Mouse (Mus musculus): ENCODE data around the gene Egfl6. TPM values are rescaled to one million over a fixed set of nuclear protein-coding genes. Genes with fewer than 3 reads are reported as not detected.

Egfl6 gene
- polyA plus RNA-seq, 1 experiment from 2014 or later, result 14.6 TPM

DNA sequence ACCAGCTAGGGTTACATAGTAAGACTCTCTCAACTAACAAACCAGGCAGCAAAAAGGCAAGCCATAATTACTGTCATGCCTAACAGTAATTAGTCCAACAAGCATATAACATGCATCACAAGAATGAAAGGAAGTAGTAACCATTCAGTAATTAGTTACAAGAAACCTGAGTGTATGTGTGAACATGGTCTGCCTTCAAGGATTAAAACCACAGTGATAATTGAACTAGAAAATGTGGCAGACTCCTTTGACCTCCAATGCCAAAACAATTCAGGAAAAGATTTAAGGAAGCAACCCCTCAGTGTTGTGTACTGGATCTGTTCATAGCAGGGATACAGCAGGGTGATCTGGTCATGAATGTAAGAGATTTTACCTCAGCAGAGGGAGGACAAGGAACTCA is 74.4 kb downstream of the Egfl6 start:
- Histone ChIP-seq H3K4me2 (replicated peaks; ENCODE audit: low read depth, low read length) (no peak overlapping the region), H3K9ac (replicated peaks; ENCODE audit: low read depth, low read length) (no peak overlapping the region), H3K4me3 (ENCODE audit: low read depth, low read length) (no peak overlapping the region), H3K36me3 (ENCODE audit: control insufficient read depth, insufficient read depth, low read length) (no peaks in the 10 kb centered on the region), H3K9me3 (ENCODE audit: control insufficient read depth, low read depth, low read length) (no peaks in the 10 kb centered on the region), H3K27ac (ENCODE audit: low read length) (no peak overlapping the region), H3K27me3 (ENCODE audit: control insufficient read depth, insufficient read depth, low read length) (no peaks in the 10 kb centered on the region), H3K4me1 (ENCODE audit: control insufficient read depth, insufficient read depth, low read length) (no peaks in the 10 kb centered on the region)
- ATAC-seq (ENCODE audit: insufficient number of reproducible peaks, insufficient read depth, low FRiP score, low read depth), result no peak

GRCm38 (mm10) chrX:166509761-166510738 is 75.5 kb downstream of the Egfl6 start:
- peak overlapping the region; percentile 41 for H3K4me2 ChIP-seq (replicated peaks; ENCODE audit: low read depth, low read length)
- no peaks in the 10 kb centered on the region for H3K27me3 ChIP-seq (ENCODE audit: control insufficient read depth, insufficient read depth, low read length)
- ATAC-seq (ENCODE audit: insufficient number of reproducible peaks, insufficient read depth, low FRiP score, low read depth), result peak; percentile 96
- no peaks in the 10 kb centered on the region for H3K36me3 ChIP-seq (ENCODE audit: control insufficient read depth, insufficient read depth, low read length)
- peak overlapping the region; percentile 96 for H3K27ac ChIP-seq (ENCODE audit: low read length)
- WGBS, result 20% methylated on average over 58 of the region's 65 CpGs
- peak overlapping the region; percentile 33; the same call in 1 of the 2 replicates for H3K9ac ChIP-seq (replicated peaks; ENCODE audit: low read depth, low read length)
- H3K4me3 ChIP-seq (ENCODE audit: low read depth, low read length), result peak overlapping the region; percentile 40
- no peaks in the 10 kb centered on the region for H3K9me3 ChIP-seq (ENCODE audit: control insufficient read depth, low read depth, low read length)
- H3K4me1 ChIP-seq (ENCODE audit: control insufficient read depth, insufficient read depth, low read length), result no peaks in the 10 kb centered on the region

DNA sequence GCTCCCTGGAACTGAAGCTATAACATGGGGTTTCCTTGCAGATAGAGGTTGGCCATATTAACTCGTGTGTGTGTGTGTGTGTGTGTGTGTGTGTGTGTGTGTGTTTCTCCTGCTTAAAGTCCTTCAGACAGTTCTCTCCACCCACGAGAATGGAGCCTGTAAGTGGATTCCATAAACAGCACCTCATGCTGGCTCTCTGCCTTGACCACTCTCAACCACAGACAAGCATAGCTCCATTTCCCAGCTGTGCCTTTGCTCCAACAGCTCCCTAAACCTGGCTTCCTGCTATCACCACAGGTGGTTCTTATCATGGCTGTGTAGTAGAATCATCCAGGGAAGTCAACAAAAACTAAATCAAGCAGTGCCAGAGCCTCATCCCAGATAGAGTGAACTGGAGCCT is 81.1 kb downstream of the Egfl6 start:
- no peak overlapping the region for H3K9ac ChIP-seq (replicated peaks; ENCODE audit: low read depth, low read length)
- H3K27ac ChIP-seq (ENCODE audit: low read length), result no peak overlapping the region
- ATAC-seq (ENCODE audit: insufficient number of reproducible peaks, insufficient read depth, low FRiP score, low read depth), result no peak
- no peaks in the 10 kb centered on the region for H3K36me3 ChIP-seq (ENCODE audit: control insufficient read depth, insufficient read depth, low read length)
- WGBS, result 50% methylated on average over 2 of the region's 2 CpGs
- H3K4me3 ChIP-seq (ENCODE audit: low read depth, low read length), result no peak overlapping the region
- H3K4me2 ChIP-seq (replicated peaks; ENCODE audit: low read depth, low read length), result no peak overlapping the region
- H3K4me1 ChIP-seq (ENCODE audit: control insufficient read depth, insufficient read depth, low read length), result no peaks in the 10 kb centered on the region
- H3K27me3 ChIP-seq (ENCODE audit: control insufficient read depth, insufficient read depth, low read length), result no peaks in the 10 kb centered on the region
- no peaks in the 10 kb centered on the region for H3K9me3 ChIP-seq (ENCODE audit: control insufficient read depth, low read depth, low read length)

- no peak overlapping the region for H3K9ac ChIP-seq (replicated peaks; ENCODE audit: low read depth, low read length)
- no peaks in the 10 kb centered on the region for H3K27me3 ChIP-seq (ENCODE audit: control insufficient read depth, insufficient read depth, low read length)
- H3K27ac ChIP-seq (ENCODE audit: low read length), result no peak overlapping the region
- 68% methylated on average over 1 of the region's 1 CpGs for WGBS
- no peaks in the 10 kb centered on the region for H3K9me3 ChIP-seq (ENCODE audit: control insufficient read depth, low read depth, low read length)
- H3K36me3 ChIP-seq (ENCODE audit: control insufficient read depth, insufficient read depth, low read length), result no peaks in the 10 kb centered on the region
- no peak overlapping the region for H3K4me2 ChIP-seq (replicated peaks; ENCODE audit: low read depth, low read length)
- H3K4me1 ChIP-seq (ENCODE audit: control insufficient read depth, insufficient read depth, low read length), result no peaks in the 10 kb centered on the region
- H3K4me3 ChIP-seq (ENCODE audit: low read depth, low read length), result no peak overlapping the region
- no peak for ATAC-seq (ENCODE audit: insufficient number of reproducible peaks, insufficient read depth, low FRiP score, low read depth)
Measured at GRCm38 (mm10) chrX:166499496-166500190, 85.9 kb downstream of the Egfl6 start.

DNA sequence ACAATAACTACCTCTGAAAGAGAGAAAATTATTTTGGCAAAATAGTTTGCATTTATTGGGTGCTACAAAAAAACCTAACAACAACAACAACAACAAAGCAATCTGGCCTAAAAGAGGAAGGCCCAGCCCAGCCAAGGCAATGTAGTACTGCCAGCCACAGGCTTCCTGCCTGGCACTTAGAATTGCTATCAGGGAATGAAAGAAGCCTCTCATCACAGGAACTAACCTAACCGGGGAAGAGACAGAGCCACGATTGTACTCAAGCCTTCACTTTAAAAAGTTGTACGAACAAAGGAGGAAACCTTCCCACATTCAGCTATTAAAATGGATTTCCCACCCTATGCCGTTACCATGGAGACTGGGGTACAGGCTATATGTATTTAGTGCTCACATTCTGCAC is 87.7 kb downstream of the Egfl6 start:
- no peak overlapping the region for H3K27ac ChIP-seq (ENCODE audit: low read length)
- no peaks in the 10 kb centered on the region for H3K9me3 ChIP-seq (ENCODE audit: control insufficient read depth, low read depth, low read length)
- no peaks in the 10 kb centered on the region for H3K4me1 ChIP-seq (ENCODE audit: control insufficient read depth, insufficient read depth, low read length)
- no peak overlapping the region for H3K4me3 ChIP-seq (ENCODE audit: low read depth, low read length)
- no peaks in the 10 kb centered on the region for H3K36me3 ChIP-seq (ENCODE audit: control insufficient read depth, insufficient read depth, low read length)
- H3K27me3 ChIP-seq (ENCODE audit: control insufficient read depth, insufficient read depth, low read length), result no peaks in the 10 kb centered on the region
- WGBS, result 81% methylated on average over 4 of the region's 4 CpGs
- no peak for ATAC-seq (ENCODE audit: insufficient number of reproducible peaks, insufficient read depth, low FRiP score, low read depth)
- H3K9ac ChIP-seq (replicated peaks; ENCODE audit: low read depth, low read length), result no peak overlapping the region
- H3K4me2 ChIP-seq (replicated peaks; ENCODE audit: low read depth, low read length), result no peak overlapping the region

DNA sequence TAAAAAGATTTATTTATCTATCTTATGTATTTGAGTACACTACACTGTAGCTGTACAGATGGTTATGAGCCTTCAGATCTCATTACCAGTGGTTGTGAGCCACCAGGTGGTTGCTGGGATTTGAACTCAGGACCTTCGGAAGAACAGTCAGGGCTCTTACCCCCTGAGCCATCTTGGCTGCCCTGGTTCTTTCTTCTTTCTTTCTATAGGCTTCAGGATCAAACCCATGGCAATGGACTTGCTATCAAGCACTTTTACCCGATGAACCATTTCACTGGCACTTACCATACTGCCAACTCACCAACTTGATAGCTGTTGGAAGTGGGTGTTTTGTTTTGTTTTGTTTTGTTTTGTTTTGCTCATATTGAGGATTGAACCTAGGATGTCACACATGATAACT is 90.5 kb downstream of the Egfl6 start:
- ATAC-seq (ENCODE audit: insufficient number of reproducible peaks, insufficient read depth, low FRiP score, low read depth), result no peak
- no peak overlapping the region for H3K9ac ChIP-seq (replicated peaks; ENCODE audit: low read depth, low read length)
- WGBS, result 90% methylated on average over 2 of the region's 2 CpGs
- no peak overlapping the region for H3K4me3 ChIP-seq (ENCODE audit: low read depth, low read length)
- no peak overlapping the region for H3K27ac ChIP-seq (ENCODE audit: low read length)
- H3K36me3 ChIP-seq (ENCODE audit: control insufficient read depth, insufficient read depth, low read length), result no peaks in the 10 kb centered on the region
- no peaks in the 10 kb centered on the region for H3K27me3 ChIP-seq (ENCODE audit: control insufficient read depth, insufficient read depth, low read length)
- H3K9me3 ChIP-seq (ENCODE audit: control insufficient read depth, low read depth, low read length), result no peaks in the 10 kb centered on the region
- H3K4me2 ChIP-seq (replicated peaks; ENCODE audit: low read depth, low read length), result no peak overlapping the region
- H3K4me1 ChIP-seq (ENCODE audit: control insufficient read depth, insufficient read depth, low read length), result no peaks in the 10 kb centered on the region

DNA sequence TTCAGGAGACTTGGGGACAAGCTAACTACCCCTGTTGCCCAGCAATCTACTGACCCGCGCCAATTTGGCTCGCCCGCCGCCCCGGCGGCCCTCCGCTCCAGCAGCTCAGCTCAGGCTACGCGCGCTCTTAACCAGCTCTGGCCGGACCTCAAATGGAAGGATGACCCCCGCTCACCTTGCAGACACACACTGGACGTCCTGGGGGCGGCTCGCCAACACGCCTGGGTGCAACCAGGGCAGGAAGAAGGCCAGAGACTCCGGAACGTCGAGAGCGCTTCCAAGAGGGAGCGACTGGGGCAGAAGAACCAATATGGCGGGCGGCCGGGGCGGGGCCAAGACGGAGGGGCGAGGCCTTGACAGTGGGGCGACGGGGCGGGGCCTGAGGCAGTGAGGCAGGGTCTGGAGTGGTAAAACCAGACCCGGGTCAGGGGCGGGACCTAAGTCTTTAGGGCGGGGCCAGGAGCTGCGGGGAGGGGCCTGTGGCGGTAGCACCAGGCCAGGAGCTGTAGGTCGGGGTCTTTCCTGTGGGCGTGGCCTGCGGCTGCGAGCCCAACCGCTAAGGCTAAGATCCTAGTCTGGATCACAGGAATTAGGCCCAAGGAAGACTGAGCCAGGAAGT is 106.0 kb downstream of the Egfl6 start, which contains the start of gene Rab9:
Gene Rab9, minus strand, starts transcription at position 503 of the 619 bp plus-strand sequence.
- ATAC-seq (ENCODE audit: insufficient number of reproducible peaks, insufficient read depth, low FRiP score, low read depth), result peak; percentile 98
- H3K27me3 ChIP-seq (ENCODE audit: control insufficient read depth, insufficient read depth, low read length), result no peaks in the 10 kb centered on the region
- peak within 1 kb of the TSS; percentile 78 for H3K27ac ChIP-seq (ENCODE audit: low read length)
- peak within 1 kb of the TSS; percentile 57 for H3K9ac ChIP-seq (replicated peaks; ENCODE audit: low read depth, low read length)
- H3K4me1 ChIP-seq (ENCODE audit: control insufficient read depth, insufficient read depth, low read length), result no peaks in the 10 kb centered on the region
- H3K4me3 ChIP-seq (ENCODE audit: low read depth, low read length), result peak within 1 kb of the TSS; percentile 56
- WGBS, result 23% methylated on average over 41 of the region's 41 CpGs
- H3K9me3 ChIP-seq (ENCODE audit: control insufficient read depth, low read depth, low read length), result no peaks in the 10 kb centered on the region
- H3K4me2 ChIP-seq (replicated peaks; ENCODE audit: low read depth, low read length), result peak within 1 kb of the TSS; percentile 52
- H3K36me3 ChIP-seq (ENCODE audit: control insufficient read depth, insufficient read depth, low read length), result no peaks in the 10 kb centered on the region; the same call in 1 of the 2 replicates

DNA sequence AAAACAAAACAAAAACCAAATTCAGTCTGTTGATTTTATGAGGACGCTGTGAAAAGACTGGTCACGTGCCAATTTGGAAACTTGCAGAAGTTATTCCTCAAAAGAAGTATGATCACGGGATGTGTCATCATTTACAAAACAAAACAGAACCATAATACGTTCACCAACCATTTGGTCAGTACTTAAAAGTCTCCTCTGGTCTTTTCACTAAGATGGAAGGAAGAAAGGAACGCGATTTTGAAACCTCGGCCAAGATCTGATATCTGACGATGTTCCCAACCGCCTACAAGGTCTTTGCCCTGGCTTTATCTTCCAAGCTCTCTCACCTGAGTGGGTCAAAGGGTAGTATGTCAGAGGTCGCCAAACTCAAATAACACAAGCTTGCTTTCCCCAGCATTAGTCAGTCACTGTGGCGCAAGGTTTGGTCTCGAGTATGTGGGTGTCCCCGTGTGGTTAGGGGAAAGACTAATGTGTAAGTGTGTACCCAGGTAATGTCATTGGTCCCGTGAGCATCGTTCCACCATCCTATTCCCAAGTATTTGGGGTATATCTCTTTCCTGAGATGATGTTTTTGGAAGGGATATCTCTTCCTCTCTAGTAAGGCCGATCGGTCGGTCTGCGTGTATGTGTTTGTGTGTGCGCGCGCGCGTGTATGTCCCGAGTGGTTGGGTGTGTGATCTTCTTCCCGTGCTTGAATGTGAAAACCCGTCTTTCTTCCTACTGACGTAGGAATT is 106.7 kb downstream of the Egfl6 start:
- Histone ChIP-seq H3K9ac (replicated peaks; ENCODE audit: low read depth, low read length) (peak overlapping the region; percentile 57), H3K36me3 (ENCODE audit: control insufficient read depth, insufficient read depth, low read length) (no peaks in the 10 kb centered on the region; the same call in 1 of the 2 replicates), H3K27ac (ENCODE audit: low read length) (peak overlapping the region; percentile 78; the same call in 1 of the 2 replicates), H3K4me1 (ENCODE audit: control insufficient read depth, insufficient read depth, low read length) (no peaks in the 10 kb centered on the region), H3K4me3 (ENCODE audit: low read depth, low read length) (peak overlapping the region; percentile 56), H3K27me3 (ENCODE audit: control insufficient read depth, insufficient read depth, low read length) (no peaks in the 10 kb centered on the region), H3K9me3 (ENCODE audit: control insufficient read depth, low read depth, low read length) (no peaks in the 10 kb centered on the region), H3K4me2 (replicated peaks; ENCODE audit: low read depth, low read length) (peak overlapping the region; percentile 52)
- peak; percentile 15; the same call in 1 of the 2 replicates for ATAC-seq (ENCODE audit: insufficient number of reproducible peaks, insufficient read depth, low FRiP score, low read depth)
- WGBS, result 21% methylated on average over 28 of the region's 28 CpGs
